Mouse (Mus musculus) G1E (cell line): Measurements from ENCODE around the gene Tmem211.

Experiments used
- CTCF ChIP-seq: IDR thresholded peaks from 2 replicates; pipeline ENCODE4 v1.5.1; 2012; ENCODE audit warnings: low read depth, low read length, inconsistent platforms, mixed read lengths
- GATA1 ChIP-seq: IDR thresholded peaks from 2 replicates; pipeline ENCODE4 v1.6.1; 2012; ENCODE audit warnings: borderline replicate concordance, low read length, inconsistent platforms, mixed read lengths

- TF ChIP-seq CTCF (no peak), GATA1 (no peak)
Observed at GRCm38 (mm10) chr5:113180755-113181154, 46.0 kb upstream of the Tmem211 start.
